Mouse (Mus musculus) limb, embryonic 15.5 days (tissue): ENCODE results near the gene Rad51b. TPM values are rescaled to one million over a fixed set of nuclear protein-coding genes. Genes with fewer than 3 reads are reported as not detected.

Experiments used
- ATAC-seq: fragments of 200-750 bp; cut with Nextera tagmentation; 2 replicates; pipeline ENCODE4 v1.8.0; 2017; ENCODE audit warnings: low read depth, moderate TSS enrichment; ENCODE audit not compliant: insufficient number of reproducible peaks, low FRiP score, low TSS enrichment
- H3K27ac ChIP-seq: fragments of 300-500 bp; sonication (generic); 2 replicates; pipeline ENCODE4 v1.5.1; 2015; ENCODE audit warnings: moderate library complexity, mild to moderate bottlenecking, inconsistent platforms
- H3K27me3 ChIP-seq: fragments of 300-500 bp; sonication (generic); 2 replicates; pipeline ENCODE4 v1.6.1; 2015; ENCODE audit warnings: inconsistent platforms
- H3K36me3 ChIP-seq: fragments of 300-500 bp; sonication (generic); 2 replicates; pipeline ENCODE4 v1.6.1; 2015; ENCODE audit warnings: inconsistent platforms
- H3K4me1 ChIP-seq: fragments of 300-500 bp; sonication (generic); 2 replicates; pipeline ENCODE4 v1.6.1; 2015; ENCODE audit warnings: inconsistent platforms
- H3K4me2 ChIP-seq: fragments of 300-500 bp; sonication (generic); 2 replicates; pipeline ENCODE4 v1.6.1; 2015; ENCODE audit warnings: mild to moderate bottlenecking, inconsistent platforms
- H3K4me3 ChIP-seq: fragments of 300-500 bp; sonication (generic); 2 replicates; pipeline ENCODE4 v1.5.1; 2015; ENCODE audit warnings: mild to moderate bottlenecking, inconsistent platforms
- H3K9ac ChIP-seq: fragments of 300-500 bp; sonication (generic); 2 replicates; pipeline ENCODE4 v1.6.1; 2015; ENCODE audit warnings: inconsistent platforms
- H3K9me3 ChIP-seq: fragments of 300-500 bp; sonication (generic); 2 replicates; pipeline ENCODE4 v1.6.1; 2016; ENCODE audit warnings: inconsistent platforms
- WGBS: fragments of 180-500 bp; shearing (Covaris S2); methylation state at CpG from one replicate; pipeline ENCODE4 v1.1.7; 2015; 5-methylcytosine and 5-hydroxymethylcytosine counted together
- polyA plus RNA-seq: library from polyadenylated mRNA; unstranded; fragments of >200 nt; fragmentation: Nextera tagmentation; extraction: Ambion mirVana; gene quantifications from 2 replicates; pipeline ENCODE4 v1.2.1, GENCODE M21; 2015

Rad51b gene
- polyA plus RNA-seq, 1 experiment from 2014 or later: 5.2 TPM

- Histone ChIP-seq H3K36me3 (no peaks in the 10 kb centered on the region), H3K4me3 (no peak overlapping the region), H3K4me2 (no peak overlapping the region), H3K9ac (no peak overlapping the region), H3K4me1 (peaks cover 27% of the 10 kb centered on the region), H3K27me3 (no peaks in the 10 kb centered on the region), H3K27ac (no peak overlapping the region), H3K9me3 (no peaks in the 10 kb centered on the region)
- ATAC-seq: no peak
Observed at GRCm38 (mm10) chr12:79713286-79713685, 416.2 kb downstream of the Rad51b start.

GRCm38 (mm10) chr12:79714484-79714883, 417.4 kb downstream of the Rad51b start:
- Histone ChIP-seq H3K4me1 (peaks cover 25% of the 10 kb centered on the region), H3K27me3 (no peaks in the 10 kb centered on the region)

GRCm38 (mm10) chr12:79715506-79716345, 418.6 kb downstream of the Rad51b start:
- Histone ChIP-seq H3K9me3 (no peaks in the 10 kb centered on the region), H3K27me3 (no peaks in the 10 kb centered on the region), H3K27ac (peak overlapping the region; percentile 79), H3K4me2 (peak overlapping the region; percentile 17), H3K36me3 (no peaks in the 10 kb centered on the region), H3K4me1 (peaks cover 30% of the 10 kb centered on the region), H3K4me3 (no peak overlapping the region), H3K9ac (peak overlapping the region; percentile 10; the same call in 1 of the 2 replicates)
- ATAC-seq: no peak
- 25% methylated on average over 12 of the region's 12 CpGs for WGBS

More at GRCm38 (mm10) chr12:79714484-79714883, 417.4 kb downstream of the Rad51b start:
- H3K9ac ChIP-seq: no peak overlapping the region
- WGBS: 53% methylated on average over 6 of the region's 6 CpGs
- H3K27ac ChIP-seq: no peak overlapping the region; the same call in 1 of the 2 replicates
- H3K9me3 ChIP-seq: no peaks in the 10 kb centered on the region
- no peak overlapping the region for H3K4me2 ChIP-seq
- H3K4me3 ChIP-seq: no peak overlapping the region
- no peaks in the 10 kb centered on the region for H3K36me3 ChIP-seq
- no peak for ATAC-seq

- no peaks in the 10 kb centered on the region for H3K27me3 ChIP-seq
- H3K4me2 ChIP-seq: no peak overlapping the region
- ATAC-seq: no peak; the same call in 1 of the 2 replicates
- H3K27ac ChIP-seq: peak overlapping the region; percentile 84
- no peaks in the 10 kb centered on the region for H3K36me3 ChIP-seq
- H3K9ac ChIP-seq: no peak overlapping the region
- H3K4me3 ChIP-seq: no peak overlapping the region
- WGBS: 31% methylated on average over 10 of the region's 10 CpGs
- H3K4me1 ChIP-seq: peaks cover 30% of the 10 kb centered on the region
- no peaks in the 10 kb centered on the region for H3K9me3 ChIP-seq
Observed at GRCm38 (mm10) chr12:79719091-79719846, 422.2 kb downstream of the Rad51b start.

- ATAC-seq: no peak
- no peaks in the 10 kb centered on the region for H3K9me3 ChIP-seq
- H3K9ac ChIP-seq: no peak overlapping the region
- H3K36me3 ChIP-seq: no peaks in the 10 kb centered on the region
- H3K4me2 ChIP-seq: no peak overlapping the region
- H3K27me3 ChIP-seq: no peaks in the 10 kb centered on the region
- H3K27ac ChIP-seq: peak overlapping the region; percentile 84
- H3K4me1 ChIP-seq: peaks cover 30% of the 10 kb centered on the region
- H3K4me3 ChIP-seq: no peak overlapping the region
- 25% methylated on average over 1 of the region's 1 CpGs for WGBS
Observed at GRCm38 (mm10) chr12:79719847-79720201, 422.7 kb downstream of the Rad51b start.

DNA sequence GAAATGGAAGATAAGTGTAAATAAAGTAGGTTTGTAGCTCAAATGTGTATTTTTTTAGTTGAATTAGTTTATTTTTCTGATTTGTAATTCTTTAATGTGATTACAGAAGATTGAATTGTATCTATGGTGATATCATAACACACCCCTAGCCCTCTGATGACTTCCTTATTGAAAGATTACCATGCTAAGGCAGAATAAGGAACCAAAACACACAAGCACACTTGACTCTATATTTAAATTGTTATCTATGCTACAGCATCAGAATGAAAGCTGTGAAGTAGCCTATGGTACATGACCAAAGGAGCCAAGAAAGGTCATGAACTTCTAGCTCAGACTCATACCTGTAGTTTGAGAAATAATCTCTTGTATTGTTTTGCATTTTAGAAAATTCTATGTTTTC, 427.8 kb downstream of the Rad51b start:
- H3K4me1 ChIP-seq: peaks cover 6% of the 10 kb centered on the region
- no peak overlapping the region for H3K4me3 ChIP-seq
- 0 out of 2 replicates have a peak, but pooled peaks cover 3% of the 10 kb centered on the region for H3K9me3 ChIP-seq
- no peak overlapping the region for H3K27ac ChIP-seq
- ATAC-seq: no peak
- no peak overlapping the region for H3K9ac ChIP-seq
- H3K36me3 ChIP-seq: no peaks in the 10 kb centered on the region
- H3K4me2 ChIP-seq: no peak overlapping the region
- H3K27me3 ChIP-seq: no peaks in the 10 kb centered on the region

DNA sequence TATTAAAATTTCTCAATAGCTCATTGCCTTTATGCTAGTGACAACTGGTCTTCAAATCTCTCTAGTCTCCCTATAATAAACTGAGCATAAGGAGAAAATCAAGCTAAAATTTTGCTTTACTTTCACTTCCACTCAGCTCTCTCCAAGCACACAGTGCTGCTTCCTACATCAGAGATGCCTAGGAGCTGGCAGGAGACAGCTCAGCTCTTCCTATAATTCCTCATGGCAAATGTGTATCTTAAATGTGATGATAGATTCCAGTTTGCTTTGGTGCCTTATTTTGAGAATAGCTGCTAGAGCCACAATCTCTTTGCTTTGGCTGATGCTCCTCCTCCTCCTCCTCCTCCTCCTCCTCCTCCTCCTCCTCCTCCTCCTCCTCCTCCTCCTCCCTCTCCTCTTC, 428.6 kb downstream of the Rad51b start:
- Histone ChIP-seq H3K4me1 (peaks cover 12% of the 10 kb centered on the region), H3K27ac (no peak overlapping the region), H3K27me3 (no peaks in the 10 kb centered on the region), H3K4me2 (no peak overlapping the region), H3K4me3 (no peak overlapping the region), H3K9ac (no peak overlapping the region), H3K9me3 (0 out of 2 replicates have a peak, but pooled peaks cover 3% of the 10 kb centered on the region), H3K36me3 (no peaks in the 10 kb centered on the region)
- ATAC-seq: no peak

DNA sequence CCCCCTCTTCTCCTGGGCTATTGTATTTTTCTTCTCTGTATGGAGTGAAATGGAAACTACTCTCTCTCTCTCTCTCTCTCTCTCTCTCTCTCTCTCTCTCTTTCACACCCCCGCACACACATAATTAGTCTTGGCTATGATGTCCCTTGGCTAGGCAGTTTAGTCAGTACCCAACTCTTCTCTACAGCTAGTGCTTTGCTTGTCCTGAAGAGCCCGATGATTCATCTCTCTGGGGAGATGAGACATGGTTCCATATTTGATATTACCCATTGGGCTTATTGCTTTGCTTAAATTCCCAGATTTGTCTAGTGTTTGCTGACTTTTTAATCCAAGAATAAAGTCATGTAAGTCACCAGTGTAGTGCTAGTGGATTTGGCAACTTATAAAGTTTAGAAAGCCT, 429.0 kb downstream of the Rad51b start:
- Histone ChIP-seq H3K4me1 (peaks cover 16% of the 10 kb centered on the region), H3K9me3 (0 out of 2 replicates have a peak, but pooled peaks cover 3% of the 10 kb centered on the region), H3K27me3 (no peaks in the 10 kb centered on the region), H3K27ac (no peak overlapping the region), H3K4me2 (no peak overlapping the region), H3K9ac (no peak overlapping the region), H3K4me3 (no peak overlapping the region), H3K36me3 (no peaks in the 10 kb centered on the region)
- 81% methylated on average over 2 of the region's 2 CpGs for WGBS
- ATAC-seq: no peak

- H3K36me3 ChIP-seq: no peaks in the 10 kb centered on the region
- H3K4me1 ChIP-seq: peaks cover 24% of the 10 kb centered on the region
- H3K27ac ChIP-seq: no peak overlapping the region
- no peak overlapping the region for H3K9ac ChIP-seq
- ATAC-seq: no peak
- 0 out of 2 replicates have a peak, but pooled peaks cover 3% of the 10 kb centered on the region for H3K9me3 ChIP-seq
- no peak overlapping the region for H3K4me3 ChIP-seq
- no peaks in the 10 kb centered on the region for H3K27me3 ChIP-seq
- H3K4me2 ChIP-seq: no peak overlapping the region
Observed at GRCm38 (mm10) chr12:79726959-79727358, 429.9 kb downstream of the Rad51b start.

GRCm38 (mm10) chr12:79729926-79730506, 432.9 kb downstream of the Rad51b start:
- peak; percentile 85 for ATAC-seq
- H3K36me3 ChIP-seq: no peaks in the 10 kb centered on the region
- no peak overlapping the region for H3K4me2 ChIP-seq
- H3K27ac ChIP-seq: peak overlapping the region; percentile 80
- H3K9ac ChIP-seq: no peak overlapping the region
- H3K27me3 ChIP-seq: no peaks in the 10 kb centered on the region
- 0 out of 2 replicates have a peak, but pooled peaks cover 3% of the 10 kb centered on the region for H3K9me3 ChIP-seq
- peaks cover 38% of the 10 kb centered on the region for H3K4me1 ChIP-seq
- no peak overlapping the region for H3K4me3 ChIP-seq
- WGBS: 30% methylated on average over 5 of the region's 5 CpGs

DNA sequence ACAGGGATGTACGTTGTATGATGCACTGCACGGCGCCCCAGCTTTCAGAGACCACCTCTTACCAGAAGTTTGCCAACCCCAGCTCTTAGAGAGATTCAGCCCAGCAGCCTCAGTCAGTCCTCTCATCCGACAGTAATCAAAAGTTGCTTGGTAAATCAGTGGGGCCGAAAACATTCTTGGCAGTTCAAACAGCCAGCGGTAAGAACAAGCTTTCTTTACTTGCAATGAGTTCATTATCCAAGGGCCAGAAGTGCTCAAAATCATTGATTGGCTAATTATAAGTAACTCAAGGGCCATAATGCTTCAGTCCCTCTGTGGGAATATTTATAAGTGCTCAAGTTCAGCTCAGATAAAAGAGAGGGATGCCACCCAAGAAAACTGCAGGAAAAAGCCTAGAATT, 434.8 kb downstream of the Rad51b start:
- WGBS: 66% methylated on average over 6 of the region's 6 CpGs
- Histone ChIP-seq H3K4me3 (no peak overlapping the region), H3K4me1 (peaks cover 47% of the 10 kb centered on the region), H3K9me3 (0 out of 2 replicates have a peak, but pooled peaks cover 3% of the 10 kb centered on the region), H3K9ac (no peak overlapping the region), H3K36me3 (no peaks in the 10 kb centered on the region), H3K27me3 (no peaks in the 10 kb centered on the region), H3K4me2 (no peak overlapping the region), H3K27ac (peak overlapping the region; percentile 80)
- ATAC-seq: no peak
